Mouse (Mus musculus) hindbrain, embryonic 13.5 days (tissue): ENCODE results near the gene Entr1. TPM values are rescaled to one million over a fixed set of nuclear protein-coding genes. Genes with fewer than 3 reads are reported as not detected.
A peak's percentile ranks its signal among the peaks of the same experiment; 100 is the strongest.

Experiments
- ATAC-seq: fragments of 200-750 bp; cut with Nextera tagmentation; 2 replicates; pipeline ENCODE4 v1.8.0; 2017; ENCODE audit warnings: moderate TSS enrichment; ENCODE audit not compliant: low FRiP score
- H3K27ac ChIP-seq: fragments of 300-500 bp; sonication (generic); 2 replicates; pipeline ENCODE4 v1.5.1; 2015; ENCODE audit warnings: inconsistent platforms, mild to moderate bottlenecking, moderate library complexity
- H3K27me3 ChIP-seq: fragments of 300-500 bp; sonication (generic); 2 replicates; pipeline ENCODE4 v1.6.1; 2015; ENCODE audit warnings: mild to moderate bottlenecking, inconsistent platforms
- H3K36me3 ChIP-seq: fragments of 300-500 bp; sonication (generic); 2 replicates; pipeline ENCODE4 v1.6.1; 2015; ENCODE audit warnings: mild to moderate bottlenecking, inconsistent platforms
- H3K4me1 ChIP-seq: fragments of 300-500 bp; sonication (generic); replicated peaks from 2 replicates; pipeline ENCODE4 v1.6.1; 2015; ENCODE audit warnings: inconsistent platforms
- H3K4me2 ChIP-seq: fragments of 300-500 bp; sonication (generic); 2 replicates; pipeline ENCODE4 v1.6.1; 2015; ENCODE audit warnings: inconsistent platforms, mild to moderate bottlenecking, moderate library complexity
- H3K4me3 ChIP-seq: fragments of 300-500 bp; sonication (generic); 2 replicates; pipeline ENCODE4 v1.5.1; 2015; ENCODE audit warnings: mild to moderate bottlenecking, inconsistent platforms
- H3K9ac ChIP-seq: fragments of 300-500 bp; sonication (generic); 2 replicates; pipeline ENCODE4 v1.6.1; 2015; ENCODE audit warnings: mild to moderate bottlenecking, inconsistent platforms
- H3K9me3 ChIP-seq: fragments of 300-500 bp; sonication (generic); 2 replicates; pipeline ENCODE4 v1.6.1; 2016; ENCODE audit warnings: inconsistent platforms
- WGBS: fragments of 180-500 bp; shearing (Covaris S2); methylation state at CpG from one replicate; pipeline ENCODE4 v1.1.7; 2015; 5-methylcytosine and 5-hydroxymethylcytosine counted together
- polyA plus RNA-seq: library from polyadenylated mRNA; unstranded; fragments of >200 nt; fragmentation: Nextera tagmentation; extraction: Ambion mirVana; gene quantifications from 2 replicates; pipeline ENCODE4 v1.2.1, GENCODE M21; 2015

Entr1 gene
- polyA plus RNA-seq: 154 and 162 TPM in 2 replicates

DNA sequence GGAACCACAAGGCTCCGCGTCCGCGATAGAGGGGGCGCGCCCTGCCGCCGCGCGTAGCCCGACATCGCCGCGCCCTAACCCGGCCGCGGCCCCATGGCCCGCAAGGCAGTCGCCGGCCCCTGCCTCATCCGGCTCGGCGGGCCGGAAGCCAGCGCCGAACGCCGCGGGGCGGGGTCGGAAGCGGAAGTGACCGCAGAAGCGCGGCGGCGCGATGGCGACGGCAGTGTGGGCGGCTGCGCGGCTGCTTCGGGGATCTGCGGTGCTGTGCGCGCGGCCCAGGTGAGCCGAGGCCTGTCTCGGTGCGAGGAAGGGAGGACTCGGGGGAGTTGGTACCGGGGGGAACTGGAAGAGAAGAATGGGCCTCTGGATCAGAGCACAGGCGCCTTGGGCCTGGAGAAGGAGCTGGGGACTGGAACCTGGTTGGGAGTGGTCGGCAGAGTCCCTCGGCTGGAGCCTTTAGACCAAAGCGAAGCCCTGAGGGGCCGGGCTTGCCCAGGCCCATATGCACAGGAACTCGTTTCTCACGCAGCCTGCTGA, at the start of gene Entr1, which contains the start of gene Pmpca:
Gene Entr1, minus strand, starts transcription at position 163 of the 537 bp plus-strand sequence.
Gene Pmpca, plus strand, starts transcription at position 186 of the 537 bp plus-strand sequence.
- H3K27me3 ChIP-seq: no peaks in the 10 kb centered on the region
- H3K36me3 ChIP-seq: peaks cover 76% of the 10 kb centered on the region
- peak within 1 kb of the TSS; percentile 97 for H3K9ac ChIP-seq
- H3K4me3 ChIP-seq: peak within 1 kb of the TSS; percentile 97
- ATAC-seq: peak; percentile 92
- no peaks in the 10 kb centered on the region for H3K9me3 ChIP-seq
- peak within 1 kb of the TSS; percentile 86 for H3K27ac ChIP-seq
- H3K4me1 ChIP-seq: peaks cover 28% of the 10 kb centered on the region
- WGBS: under 1% methylated on average over 53 of the region's 60 CpGs
- H3K4me2 ChIP-seq: peak within 1 kb of the TSS; percentile 99

DNA sequence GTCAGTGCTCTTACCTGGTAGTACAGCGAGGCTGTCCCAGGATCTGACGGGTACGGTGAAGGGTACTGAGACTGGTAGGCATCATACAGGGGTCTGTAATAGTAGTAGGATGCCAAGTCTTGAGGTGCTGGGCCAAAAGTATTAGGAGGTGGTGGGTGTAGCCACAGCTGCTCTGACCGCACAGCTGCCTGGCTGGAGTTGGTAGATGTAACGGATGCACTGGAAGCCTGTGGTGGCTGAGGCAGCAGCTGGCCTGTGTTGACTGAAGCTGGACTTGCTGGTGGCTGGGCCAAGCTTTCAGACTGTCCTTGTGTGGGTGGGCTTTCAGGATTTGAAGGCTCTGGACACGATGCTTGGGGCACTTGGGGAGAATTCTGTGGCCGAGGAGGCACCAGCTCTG, 49.3 kb upstream of the Entr1 start:
- ATAC-seq: no peak
- Histone ChIP-seq H3K4me3 (no peak overlapping the region), H3K4me1 (peaks cover 32% of the 10 kb centered on the region), H3K4me2 (no peak overlapping the region), H3K27ac (no peak overlapping the region), H3K9me3 (no peaks in the 10 kb centered on the region), H3K27me3 (no peaks in the 10 kb centered on the region), H3K9ac (peak overlapping the region; percentile 24; the same call in 1 of the 2 replicates), H3K36me3 (peaks cover 73% of the 10 kb centered on the region)
- WGBS: 89% methylated on average over 7 of the region's 7 CpGs

DNA sequence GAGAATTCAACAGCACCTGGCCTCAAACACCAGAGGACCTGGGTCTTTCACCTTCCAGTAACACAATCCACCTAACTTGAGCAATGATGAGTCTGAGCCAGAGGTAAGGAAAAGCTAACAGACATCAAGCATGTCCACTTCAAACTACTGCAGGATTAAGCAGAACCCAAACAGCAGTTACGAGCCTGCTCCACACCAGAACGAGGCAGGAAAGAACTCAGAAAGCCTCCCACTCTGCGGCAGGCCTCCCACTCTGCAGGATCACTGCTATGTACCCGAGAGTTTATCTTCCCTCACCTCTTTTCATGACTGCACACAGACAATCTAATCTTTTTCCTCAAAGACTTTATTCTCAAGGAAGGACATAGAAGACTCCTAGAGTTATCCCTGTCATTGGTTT, 48.1 kb upstream of the Entr1 start:
- Histone ChIP-seq H3K27ac (no peak overlapping the region), H3K9ac (peak overlapping the region; percentile 62), H3K9me3 (no peaks in the 10 kb centered on the region), H3K27me3 (no peaks in the 10 kb centered on the region), H3K4me2 (no peak overlapping the region), H3K4me3 (no peak overlapping the region), H3K36me3 (peaks cover 84% of the 10 kb centered on the region), H3K4me1 (peaks cover 28% of the 10 kb centered on the region)
- no peak for ATAC-seq
- WGBS: 91% methylated on average over 4 of the region's 4 CpGs

DNA sequence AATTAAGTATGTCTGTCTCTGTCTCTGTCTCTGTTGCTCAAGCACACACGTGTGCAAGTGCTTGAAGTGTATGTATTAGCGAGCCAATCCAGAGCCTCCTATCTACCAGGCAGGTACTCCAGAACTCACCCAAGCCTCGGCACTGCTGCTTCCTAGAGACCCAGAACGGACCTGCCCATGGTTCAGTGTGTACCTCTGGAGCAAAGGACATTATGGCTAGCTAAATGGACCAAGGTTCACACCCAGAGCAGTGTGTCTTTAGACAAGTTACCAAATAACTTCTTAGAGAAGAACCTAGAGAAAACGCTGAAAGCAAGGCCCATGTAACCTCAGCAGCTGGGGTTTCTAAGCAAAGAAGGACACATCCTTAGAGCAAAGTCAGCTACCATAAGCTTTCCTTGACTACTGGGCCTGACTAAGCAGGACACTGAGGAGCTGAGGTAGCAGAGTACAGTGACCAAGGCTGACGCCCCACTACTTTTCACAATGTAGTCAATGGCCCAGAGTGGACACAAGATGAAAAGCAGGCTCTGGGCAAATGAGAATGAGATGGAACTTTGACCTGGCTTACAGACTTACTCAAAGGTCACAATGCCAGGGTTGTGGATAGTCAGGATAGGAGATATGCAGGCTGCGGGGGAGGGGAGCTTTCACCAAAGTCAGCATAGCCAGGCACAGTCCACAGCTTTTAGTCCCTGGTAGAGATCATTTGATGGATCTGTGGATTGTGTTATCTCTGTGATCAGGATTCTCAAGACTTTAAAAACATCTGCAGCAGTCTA, 45.9 kb upstream of the Entr1 start:
- no peak for ATAC-seq
- Histone ChIP-seq H3K36me3 (peaks cover 85% of the 10 kb centered on the region), H3K9me3 (no peaks in the 10 kb centered on the region), H3K27ac (no peak overlapping the region), H3K4me3 (no peak overlapping the region), H3K27me3 (no peaks in the 10 kb centered on the region), H3K4me2 (no peak overlapping the region), H3K9ac (no peak overlapping the region), H3K4me1 (peaks cover 28% of the 10 kb centered on the region)
- 95% methylated on average over 7 of the region's 7 CpGs for WGBS

DNA sequence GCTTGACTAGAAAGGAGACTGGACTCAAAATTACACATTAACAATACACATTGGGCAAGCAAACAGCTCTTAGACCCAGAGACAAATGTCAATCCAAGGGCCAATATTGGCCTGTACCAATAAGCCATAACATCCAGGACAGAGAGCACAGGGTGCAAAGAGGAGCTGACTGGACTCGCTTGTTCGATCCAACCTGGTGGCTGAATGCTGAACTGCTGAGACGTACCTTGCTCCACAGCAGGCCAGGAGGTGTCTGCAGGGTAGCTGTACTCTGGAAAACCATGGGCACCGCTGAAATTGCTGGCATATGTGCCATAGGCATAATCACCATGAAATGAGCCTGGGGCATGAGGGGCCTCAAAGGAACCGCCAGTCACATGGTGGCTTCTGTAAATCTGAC, 40.7 kb upstream of the Entr1 start:
- peaks cover 93% of the 10 kb centered on the region for H3K36me3 ChIP-seq
- H3K9ac ChIP-seq: no peak overlapping the region
- H3K27ac ChIP-seq: no peak overlapping the region
- H3K9me3 ChIP-seq: no peaks in the 10 kb centered on the region
- no peak overlapping the region for H3K4me3 ChIP-seq
- no peaks in the 10 kb centered on the region for H3K27me3 ChIP-seq
- ATAC-seq: no peak
- WGBS: 86% methylated on average over 5 of the region's 5 CpGs
- 0 out of 2 replicates have a peak, but pooled peaks cover 2% of the 10 kb centered on the region for H3K4me1 ChIP-seq
- H3K4me2 ChIP-seq: no peak overlapping the region

DNA sequence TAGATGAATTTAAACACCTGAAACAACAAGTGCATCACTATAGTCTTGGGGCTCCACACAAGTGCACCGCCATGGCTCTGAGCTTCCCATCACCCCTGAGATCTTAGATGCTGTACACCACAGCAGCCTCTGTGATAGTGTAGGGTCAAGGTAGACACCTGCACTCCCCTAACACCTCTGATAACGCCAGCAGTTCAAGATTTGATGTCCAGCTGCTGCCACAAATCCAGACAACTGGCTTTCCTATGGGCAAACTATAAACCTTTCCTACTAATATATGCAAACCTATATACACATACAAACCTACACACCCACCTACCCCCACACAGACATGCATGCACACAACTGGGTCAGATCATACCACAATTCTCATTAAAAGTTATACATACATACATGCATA, 35.4 kb upstream of the Entr1 start:
- H3K9ac ChIP-seq: no peak overlapping the region
- no peaks in the 10 kb centered on the region for H3K27me3 ChIP-seq
- no peak overlapping the region for H3K27ac ChIP-seq
- peaks cover 98% of the 10 kb centered on the region for H3K36me3 ChIP-seq
- no peaks in the 10 kb centered on the region for H3K4me1 ChIP-seq
- WGBS: 98% methylated on average over 2 of the region's 2 CpGs
- no peaks in the 10 kb centered on the region for H3K9me3 ChIP-seq
- H3K4me2 ChIP-seq: no peak overlapping the region
- no peak overlapping the region for H3K4me3 ChIP-seq
- ATAC-seq: no peak

DNA sequence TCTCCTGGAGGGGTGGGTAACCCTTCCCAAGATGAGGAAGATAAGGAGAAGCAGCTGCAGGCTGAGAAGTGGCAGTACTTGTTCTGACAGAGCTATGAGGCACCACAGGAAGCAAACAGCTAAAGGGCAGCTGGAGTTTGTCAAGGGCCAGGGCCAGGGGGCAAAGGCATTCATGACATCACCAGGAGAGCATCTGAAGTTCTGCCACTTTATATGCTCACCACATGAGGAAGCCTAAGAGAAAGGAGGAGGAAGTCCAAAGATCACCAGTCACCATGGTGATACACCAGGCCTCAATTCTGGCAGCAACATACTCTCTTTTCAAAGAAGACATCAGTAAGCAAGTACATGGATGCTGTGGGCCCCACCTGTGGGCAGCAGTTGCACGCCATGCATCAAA, 34.0 kb upstream of the Entr1 start:
- no peaks in the 10 kb centered on the region for H3K27me3 ChIP-seq
- WGBS: 70% methylated on average over 1 of the region's 1 CpGs
- no peak overlapping the region for H3K9ac ChIP-seq
- H3K4me1 ChIP-seq: no peaks in the 10 kb centered on the region
- no peaks in the 10 kb centered on the region for H3K9me3 ChIP-seq
- H3K4me2 ChIP-seq: no peak overlapping the region
- no peak for ATAC-seq
- H3K36me3 ChIP-seq: peaks cover 98% of the 10 kb centered on the region
- H3K27ac ChIP-seq: no peak overlapping the region
- H3K4me3 ChIP-seq: no peak overlapping the region

DNA sequence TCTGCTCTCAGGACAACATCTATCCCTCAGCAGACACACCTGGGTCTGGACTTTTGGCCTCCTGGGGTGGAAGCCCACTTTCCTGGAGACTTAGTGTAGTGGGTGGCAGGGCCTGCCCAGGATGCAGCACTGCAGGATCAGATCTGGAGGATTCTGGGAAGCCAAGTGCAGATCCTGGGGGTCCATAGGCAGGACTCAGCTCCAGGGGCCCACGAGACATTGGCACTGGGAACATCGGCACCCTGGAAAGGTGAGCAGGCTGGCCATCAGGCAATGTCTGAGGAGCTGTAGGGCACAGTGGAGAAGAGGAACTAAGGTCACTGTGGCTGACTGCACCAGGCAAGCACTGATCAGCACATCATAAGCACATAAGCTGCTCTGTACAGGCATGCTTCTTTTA, 32.9 kb upstream of the Entr1 start:
- ATAC-seq: no peak
- Histone ChIP-seq H3K27ac (no peak overlapping the region), H3K27me3 (no peaks in the 10 kb centered on the region), H3K36me3 (peaks cover 97% of the 10 kb centered on the region), H3K4me1 (no peaks in the 10 kb centered on the region), H3K4me3 (no peak overlapping the region), H3K4me2 (no peak overlapping the region), H3K9me3 (no peaks in the 10 kb centered on the region), H3K9ac (no peak overlapping the region)
- 97% methylated on average over 2 of the region's 2 CpGs for WGBS

DNA sequence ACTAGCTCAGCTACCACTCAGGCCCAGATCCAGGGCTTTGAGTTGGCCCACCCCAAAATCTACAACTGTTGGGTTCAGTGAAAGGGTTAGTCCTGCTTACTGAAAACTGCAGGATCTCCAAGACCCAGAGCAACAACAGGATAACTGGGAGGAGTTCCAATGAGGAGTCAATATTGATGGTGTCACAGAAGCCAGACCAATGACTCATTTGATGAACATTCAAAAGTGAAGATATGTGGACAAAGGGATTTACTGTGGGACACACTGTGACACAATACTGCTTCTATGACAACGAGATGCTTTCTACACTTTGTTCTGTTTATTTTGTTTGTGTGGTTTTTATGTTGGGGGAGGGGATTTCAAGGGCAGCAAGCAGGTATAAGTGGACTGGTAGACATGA, 29.0 kb upstream of the Entr1 start:
- H3K4me1 ChIP-seq: no peaks in the 10 kb centered on the region
- H3K27me3 ChIP-seq: no peaks in the 10 kb centered on the region
- no peak overlapping the region for H3K4me3 ChIP-seq
- no peaks in the 10 kb centered on the region for H3K9me3 ChIP-seq
- peaks cover 97% of the 10 kb centered on the region for H3K36me3 ChIP-seq
- no peak for ATAC-seq
- 92% methylated on average over 1 of the region's 1 CpGs for WGBS
- no peak overlapping the region for H3K9ac ChIP-seq
- no peak overlapping the region for H3K4me2 ChIP-seq
- no peak overlapping the region for H3K27ac ChIP-seq

DNA sequence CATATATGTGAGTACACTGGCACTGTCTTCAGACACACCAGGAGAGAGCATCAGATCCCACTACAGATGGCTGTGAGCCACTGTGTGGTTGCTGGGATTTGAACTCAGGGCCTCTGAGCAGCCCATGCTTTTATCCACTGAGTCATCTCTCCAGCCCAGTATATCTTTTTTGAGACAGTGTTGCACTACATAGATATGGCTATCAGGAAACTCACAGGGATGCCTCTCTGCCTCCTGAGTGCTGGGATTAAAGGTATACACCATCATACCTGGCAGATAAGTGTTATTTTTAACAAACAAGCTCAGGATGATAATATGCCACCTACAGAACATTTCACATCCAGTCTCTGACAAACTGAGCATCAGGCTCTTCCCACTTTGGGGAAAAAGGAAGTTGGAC, 27.9 kb upstream of the Entr1 start:
- H3K9ac ChIP-seq: no peak overlapping the region
- H3K36me3 ChIP-seq: peaks cover 97% of the 10 kb centered on the region
- no peak for ATAC-seq
- H3K9me3 ChIP-seq: no peaks in the 10 kb centered on the region
- no peak overlapping the region for H3K4me3 ChIP-seq
- no peaks in the 10 kb centered on the region for H3K27me3 ChIP-seq
- no peak overlapping the region for H3K4me2 ChIP-seq
- no peaks in the 10 kb centered on the region for H3K4me1 ChIP-seq
- no peak overlapping the region for H3K27ac ChIP-seq

DNA sequence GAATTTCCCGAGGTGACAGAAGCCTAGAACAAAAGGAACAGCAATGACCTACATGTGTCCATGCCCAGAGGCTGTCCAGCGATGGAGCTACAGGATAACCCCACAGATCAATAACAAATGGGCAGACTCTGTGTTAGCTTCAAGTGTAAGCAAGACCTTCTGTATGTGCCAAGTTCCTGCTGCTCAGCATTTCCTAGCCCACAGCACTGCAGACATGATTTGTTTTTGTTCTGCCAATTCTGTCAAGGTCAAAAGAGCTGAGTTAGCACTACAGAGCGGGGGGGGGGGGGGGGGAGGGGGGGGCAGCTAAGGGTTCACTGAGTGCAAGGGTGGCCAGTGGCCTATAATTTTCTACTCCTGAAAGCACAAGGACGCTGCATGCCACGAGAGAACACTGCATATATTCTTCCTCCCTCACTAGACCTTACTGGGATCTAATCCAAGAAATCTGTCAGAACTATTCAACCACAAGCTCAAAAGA, 21.9 kb upstream of the Entr1 start:
- Histone ChIP-seq H3K9me3 (no peaks in the 10 kb centered on the region), H3K27ac (no peak overlapping the region), H3K36me3 (peaks cover 64% of the 10 kb centered on the region), H3K27me3 (no peaks in the 10 kb centered on the region), H3K4me1 (peaks cover 30% of the 10 kb centered on the region), H3K9ac (0 out of 2 replicates have a peak overlapping the region, but pooled peaks have one; percentile 24), H3K4me2 (no peak overlapping the region), H3K4me3 (no peak overlapping the region)
- WGBS: 70% methylated on average over 5 of the region's 5 CpGs
- ATAC-seq: no peak

DNA sequence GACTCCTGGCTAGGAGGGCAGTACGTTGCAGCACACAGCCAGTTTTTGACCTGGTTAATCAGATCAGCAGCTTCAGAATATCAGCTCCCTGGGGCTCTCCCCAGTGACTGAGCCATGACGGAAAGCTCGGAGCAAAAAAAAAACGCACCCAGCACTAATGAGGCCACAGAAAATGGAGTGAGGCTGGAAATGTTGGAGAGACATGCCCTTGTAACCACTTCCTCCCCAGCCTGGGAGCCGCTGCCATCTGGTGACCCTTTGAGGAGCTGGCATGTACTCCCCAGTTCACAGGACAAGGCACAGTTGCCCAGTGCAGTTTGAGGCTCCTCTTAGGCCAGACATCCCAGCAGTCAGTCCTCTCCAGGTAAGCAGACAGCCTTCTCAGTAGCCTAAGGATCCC, 21.0 kb upstream of the Entr1 start:
- Histone ChIP-seq H3K4me1 (peaks cover 38% of the 10 kb centered on the region), H3K9me3 (no peaks in the 10 kb centered on the region), H3K4me3 (no peak overlapping the region), H3K36me3 (peaks cover 55% of the 10 kb centered on the region), H3K27ac (no peak overlapping the region), H3K4me2 (no peak overlapping the region), H3K9ac (no peak overlapping the region), H3K27me3 (no peaks in the 10 kb centered on the region)
- ATAC-seq: no peak
- 66% methylated on average over 5 of the region's 5 CpGs for WGBS

DNA sequence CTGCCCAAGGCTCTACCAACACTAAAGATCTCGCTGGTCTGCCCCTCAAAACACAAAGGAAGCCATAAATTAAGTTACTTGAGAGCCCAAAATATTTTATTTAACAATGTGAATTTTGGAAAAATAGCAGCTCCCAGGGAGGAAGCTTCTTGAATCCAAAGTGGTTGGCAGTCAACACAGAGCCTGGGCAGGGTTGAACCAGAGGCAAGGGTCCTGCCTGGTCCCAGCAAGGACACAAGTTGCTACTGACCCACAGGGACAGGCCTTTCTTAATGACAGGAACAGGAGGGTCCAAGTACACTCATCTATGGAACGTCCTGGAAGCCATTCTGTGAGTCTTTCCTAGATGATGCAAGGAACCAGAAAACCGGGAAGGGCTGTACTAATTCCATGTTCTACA, 20.2 kb upstream of the Entr1 start:
- peak; percentile 46; the same call in 1 of the 2 replicates for ATAC-seq
- Histone ChIP-seq H3K9me3 (no peaks in the 10 kb centered on the region), H3K4me2 (peak overlapping the region; percentile 98; the same call in 1 of the 2 replicates), H3K27me3 (no peaks in the 10 kb centered on the region), H3K27ac (no peak overlapping the region), H3K4me1 (peaks cover 45% of the 10 kb centered on the region), H3K4me3 (peak overlapping the region; percentile 93), H3K9ac (peak overlapping the region; percentile 96; the same call in 1 of the 2 replicates), H3K36me3 (peaks cover 49% of the 10 kb centered on the region)
- WGBS: 58% methylated on average over 3 of the region's 3 CpGs
